Mouse (Mus musculus) T-helper 17 cell (primary cell): ENCODE data around the gene Nos1ap.

ENCODE experiments used
- in situ Hi-C, 2 experiments: fragments of 300-600 bp; cut with MboI, MseI; formaldehyde crosslinking; loops; 1 replicate in 1 of 2; 2 replicates in 1 of 2; pipeline ENCODE4 v1.15.1; 2025; ENCODE audit warnings: high pct_unique_total_duplicates in 2 of 2

The Nos1ap gene

DNA sequence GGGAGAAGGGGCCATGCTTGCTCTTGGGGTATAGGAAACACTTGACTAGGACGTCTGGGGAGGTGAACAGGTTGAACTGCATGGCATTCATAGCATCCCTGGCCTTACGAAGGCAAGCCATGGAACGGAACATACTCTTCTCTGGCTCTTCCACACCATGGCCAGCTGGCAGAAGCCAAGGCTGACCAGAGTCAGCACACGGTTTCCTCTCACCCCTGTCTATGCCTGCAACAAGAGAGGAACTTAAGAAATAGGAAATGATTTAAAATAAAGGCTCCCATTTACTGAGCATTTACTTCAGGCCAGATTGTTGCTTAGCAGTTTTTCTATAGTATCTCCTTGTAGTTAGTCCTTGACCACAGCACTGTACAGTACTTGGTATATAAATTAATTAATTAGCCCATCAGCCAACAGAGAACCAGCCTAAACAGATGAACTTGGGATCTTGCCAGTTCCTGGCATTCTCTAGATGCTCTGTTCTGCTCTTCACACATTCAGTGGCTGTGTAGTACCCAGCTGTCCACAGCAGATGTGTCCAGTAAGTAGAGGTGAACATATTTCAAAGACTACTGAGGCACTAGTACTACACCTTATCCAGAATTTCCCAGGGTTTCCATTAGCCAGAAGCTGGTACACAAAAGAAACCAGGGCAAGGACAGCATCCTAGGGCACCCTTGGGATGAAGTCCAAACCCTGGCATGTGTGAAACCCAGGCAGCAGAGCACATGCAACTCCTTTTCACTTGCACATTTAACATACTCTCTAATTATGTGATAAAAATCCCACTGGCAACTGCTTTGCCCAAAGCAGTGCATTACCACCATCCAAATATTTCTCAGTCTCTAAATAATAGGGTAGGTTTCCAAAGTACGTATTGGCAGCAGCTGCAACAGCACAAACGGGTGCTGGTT, 123.3 kb downstream of the Nos1ap start:
- in situ Hi-C loops, result loop anchor here in 1 of 2 experiments (10.0 kb wide), 1 partner anchor 1002 kb away; no protein-coding TSS in a partner anchor

DNA sequence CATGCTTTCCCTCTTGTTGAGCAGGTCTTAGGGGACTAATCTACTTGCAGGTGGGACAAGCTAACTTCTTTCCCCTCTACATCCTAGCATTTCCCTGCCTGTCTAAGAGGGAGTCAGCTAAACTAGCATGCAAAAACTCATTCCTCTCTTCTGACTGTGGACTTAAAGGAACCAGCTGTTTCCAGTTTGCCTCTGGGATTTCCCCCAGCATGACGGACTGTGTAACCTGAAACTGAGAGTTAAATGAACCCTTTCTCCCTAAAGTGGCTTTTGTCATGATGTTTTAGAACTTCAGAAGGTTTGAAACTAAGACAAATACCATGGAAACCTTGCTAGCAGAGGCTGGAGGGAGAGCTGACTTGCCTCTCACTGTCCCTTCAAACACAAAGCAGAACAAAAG, 127.5 kb downstream of the Nos1ap start:
- in situ Hi-C loops, result loop anchor here in 1 of 2 experiments (10.0 kb wide), 1 partner anchor 997 kb away; no protein-coding TSS in a partner anchor

DNA sequence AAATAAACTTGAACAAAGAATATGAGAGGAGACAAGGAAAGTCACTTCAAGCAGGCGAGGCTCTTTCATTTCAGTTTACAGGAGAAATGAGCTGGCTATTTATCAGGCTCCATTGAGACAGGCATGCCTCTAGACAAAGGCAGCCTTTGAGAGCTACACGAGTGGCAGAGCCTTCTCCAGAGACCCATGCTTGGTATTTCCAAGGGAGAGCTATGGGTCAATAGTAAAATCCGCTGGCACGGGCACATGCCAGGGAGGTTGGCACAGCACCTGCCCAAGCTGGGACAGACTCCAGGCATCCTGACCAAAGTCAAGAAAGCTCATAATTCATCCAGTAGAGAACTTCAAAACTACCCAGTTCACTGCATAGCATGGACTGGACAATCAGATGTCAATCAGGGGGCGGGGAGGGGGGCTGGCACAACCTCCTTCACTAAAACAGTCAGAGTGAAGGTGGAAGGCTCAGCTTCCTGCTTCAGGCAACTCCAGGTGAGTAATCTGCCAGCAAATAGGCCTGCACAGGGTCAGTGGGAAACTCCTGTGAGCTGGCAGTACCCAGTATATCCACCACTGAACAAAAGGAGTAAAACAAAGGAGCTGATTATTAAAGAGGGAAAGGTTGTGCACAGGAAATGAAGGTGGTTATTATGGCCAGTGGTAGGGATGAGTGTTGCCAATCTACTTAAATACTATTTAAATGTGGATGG, 129.6 kb downstream of the Nos1ap start:
- in situ Hi-C loops, result loop anchor here in 1 of 2 experiments (10.0 kb wide), 1 partner anchor 995 kb away; no protein-coding TSS in a partner anchor

DNA sequence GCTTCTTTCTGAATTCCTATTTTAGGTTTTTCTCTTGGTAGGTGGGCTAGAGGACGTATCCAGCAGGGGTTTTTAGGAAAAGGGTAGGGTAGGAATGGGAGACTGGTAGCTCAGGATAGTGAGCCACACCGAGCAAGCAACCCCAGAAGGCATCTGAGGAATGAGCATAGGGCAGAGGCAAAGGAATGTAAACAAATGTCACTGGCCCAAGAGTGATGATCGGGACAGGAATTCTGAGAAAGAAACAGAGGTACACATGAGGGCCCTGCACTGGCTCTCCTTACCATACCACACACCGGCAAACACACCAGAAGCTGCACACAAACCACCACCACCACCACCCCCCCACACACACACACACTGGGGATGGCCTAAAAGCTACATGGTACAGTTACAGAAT, 132.0 kb downstream of the Nos1ap start:
- in situ Hi-C loops, result no loop called here

DNA sequence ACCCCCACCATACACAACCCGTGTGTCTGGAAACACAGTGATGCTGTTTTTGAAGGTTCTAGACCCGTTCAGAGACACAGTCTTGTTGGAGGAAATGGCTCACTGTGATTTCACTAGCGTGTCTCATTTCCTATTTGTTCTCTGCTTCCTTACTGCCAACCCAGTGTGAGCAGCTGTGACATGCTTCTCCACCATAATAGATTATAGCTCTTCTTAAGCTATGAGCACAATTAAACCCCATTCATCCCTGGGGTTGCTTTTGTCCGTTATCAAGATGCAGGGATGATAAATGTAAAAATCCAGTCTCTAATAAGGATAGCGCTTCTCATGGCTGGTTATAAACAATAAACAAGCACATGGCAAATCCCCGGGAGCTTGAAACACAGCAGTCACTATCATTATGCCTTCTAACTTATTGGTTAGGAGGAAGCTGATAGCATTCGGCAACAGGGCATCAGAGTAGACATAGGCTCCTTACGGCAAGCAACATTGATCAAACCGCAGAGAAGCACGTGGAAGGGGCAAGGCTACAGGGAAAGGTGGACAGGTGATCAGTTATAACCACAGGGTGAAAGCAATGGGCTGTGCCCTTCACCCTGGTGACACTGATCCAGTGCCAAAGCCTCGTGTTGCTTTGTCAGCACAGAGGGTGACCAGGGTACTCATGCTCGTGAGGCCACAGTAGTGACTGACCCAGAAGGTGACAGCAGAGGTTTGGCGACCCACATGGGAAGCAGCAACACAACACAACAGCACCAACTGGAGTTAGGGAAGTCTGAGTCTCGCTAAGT, 133.6 kb downstream of the Nos1ap start:
- in situ Hi-C loops, result no loop called here

DNA sequence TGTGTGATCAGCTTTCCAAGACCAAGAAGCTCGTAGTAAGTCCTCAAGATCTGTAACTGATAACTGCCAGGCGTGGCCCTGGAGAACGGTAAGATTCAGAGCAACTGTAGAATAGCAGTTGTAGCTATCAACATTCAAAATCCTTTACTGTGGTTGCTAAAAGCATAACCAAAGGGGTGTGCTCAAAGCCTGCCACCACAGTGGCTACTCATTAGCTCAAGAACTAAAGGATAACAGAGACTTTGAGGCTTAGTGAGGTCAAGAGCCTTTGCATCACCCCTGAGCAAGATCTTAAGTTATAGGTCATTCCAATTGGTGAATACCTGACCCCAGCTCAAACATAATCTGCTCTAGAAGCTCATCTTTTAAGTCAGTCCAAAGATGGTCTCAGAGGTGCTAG, 134.3 kb downstream of the Nos1ap start:
- in situ Hi-C loops, result no loop called here

DNA sequence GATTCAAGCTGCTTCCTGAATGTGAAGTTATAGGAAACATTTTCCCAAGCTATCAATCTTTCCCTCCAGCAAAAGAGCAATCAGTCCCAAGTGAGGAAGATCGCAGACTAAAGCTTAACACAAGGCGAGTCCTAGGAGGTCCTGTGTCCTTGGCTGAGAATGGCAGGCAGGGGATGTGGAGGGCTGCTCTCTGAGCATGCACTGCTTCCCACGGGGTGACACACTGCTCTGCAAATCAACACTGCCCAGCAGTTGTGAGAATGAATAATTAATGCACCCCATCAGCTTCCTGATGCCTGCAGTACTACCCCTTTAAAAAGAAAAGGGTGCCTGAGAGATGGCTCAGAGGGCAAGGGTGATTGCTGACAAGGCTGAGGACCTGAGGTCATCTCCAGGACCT, 136.2 kb downstream of the Nos1ap start:
- in situ Hi-C loops, result no loop called here

DNA sequence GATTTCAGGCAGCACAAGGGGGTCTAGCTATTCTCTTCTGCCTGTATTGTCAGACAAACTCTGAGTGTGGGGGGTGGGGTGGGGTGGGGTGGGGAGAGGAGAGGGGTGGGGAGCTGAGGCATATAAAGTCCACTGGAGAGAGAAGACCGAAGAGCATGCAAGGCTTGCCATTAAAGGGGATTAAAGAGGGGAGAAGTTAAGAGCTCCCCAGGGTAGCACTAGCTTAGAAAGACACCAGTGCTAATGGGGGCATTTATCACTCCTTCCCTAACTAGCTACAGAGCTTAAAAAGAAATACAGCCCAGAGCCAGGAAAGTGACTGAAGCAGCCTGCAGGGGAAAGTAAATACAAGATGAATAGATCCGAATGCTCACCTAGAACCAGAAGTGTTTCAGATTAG, 141.4 kb downstream of the Nos1ap start:
- in situ Hi-C loops, result no loop called here

DNA sequence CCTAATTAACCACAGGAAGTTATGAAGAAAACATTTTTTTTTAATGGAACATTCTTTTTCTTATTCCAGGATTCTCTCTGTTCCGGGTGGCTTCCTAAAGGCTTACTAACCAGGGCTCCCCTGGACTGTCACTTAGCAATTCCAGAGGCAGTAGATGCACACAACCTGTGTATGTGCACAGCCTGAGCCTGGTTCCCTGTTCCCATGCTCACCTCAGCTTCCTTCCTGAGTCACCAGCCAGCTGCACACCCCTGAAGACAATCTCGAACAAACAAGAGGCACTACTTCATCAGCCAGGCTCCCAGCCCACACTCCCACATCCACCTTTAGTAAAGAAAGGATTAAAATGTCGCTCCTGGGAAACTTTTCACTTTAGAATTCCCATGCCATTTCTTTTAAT, 144.2 kb downstream of the Nos1ap start:
- in situ Hi-C loops, result no loop called here

DNA sequence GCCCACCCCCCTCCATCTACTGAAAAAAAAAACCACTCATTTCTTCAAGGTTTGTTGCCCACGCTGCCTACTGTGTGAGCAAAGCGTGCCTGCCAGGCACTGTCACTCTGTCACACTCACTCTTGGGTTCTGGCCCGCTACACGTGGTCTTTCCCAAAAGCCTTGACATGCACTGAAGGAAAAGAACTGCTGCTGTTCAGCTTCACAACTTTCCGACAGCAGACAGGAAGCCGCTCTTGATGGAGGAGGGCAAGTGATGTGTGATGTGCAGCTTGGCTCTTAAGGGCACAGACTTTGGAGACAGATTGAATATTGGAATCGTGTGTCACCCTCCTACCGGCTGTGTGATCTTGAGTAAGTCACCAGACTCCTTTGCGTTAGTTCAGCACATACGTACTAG, 149.3 kb downstream of the Nos1ap start:
- in situ Hi-C loops, result no loop called here

DNA sequence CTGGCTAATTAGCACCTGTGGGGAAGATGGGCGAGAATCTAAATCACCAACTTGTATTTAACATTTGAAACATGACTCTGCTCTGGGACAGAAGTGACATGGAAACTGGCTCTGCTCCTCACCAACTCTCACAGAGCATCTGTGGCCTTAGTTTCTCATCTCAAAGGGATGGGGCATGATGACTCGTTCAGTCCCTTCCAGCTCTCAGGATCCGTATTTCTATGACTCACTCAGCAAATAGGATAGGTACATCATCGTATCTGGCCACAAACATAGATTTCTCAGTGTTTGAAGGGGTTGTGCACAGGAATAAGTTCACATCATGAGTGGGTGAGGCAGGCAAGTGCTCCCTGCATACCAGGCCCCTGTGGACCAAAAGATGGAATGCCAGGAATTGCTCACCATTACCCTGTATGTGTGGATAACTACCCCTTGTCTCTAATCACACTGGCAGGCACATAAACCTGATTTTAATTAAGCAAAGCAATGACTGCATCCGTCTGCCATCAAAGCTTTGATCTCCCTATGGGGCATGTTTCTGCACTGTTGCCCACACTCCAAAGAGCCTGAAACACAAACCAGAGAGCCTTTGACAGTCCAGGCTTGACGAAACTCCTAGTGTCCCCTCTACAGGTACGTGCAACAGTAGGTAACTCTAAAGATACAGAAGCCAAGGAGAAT, 151.1 kb downstream of the Nos1ap start:
- in situ Hi-C loops, result loop anchor here in 1 of 2 experiments (10.0 kb wide), 1 partner anchor 1364 kb away; no protein-coding TSS in a partner anchor

DNA sequence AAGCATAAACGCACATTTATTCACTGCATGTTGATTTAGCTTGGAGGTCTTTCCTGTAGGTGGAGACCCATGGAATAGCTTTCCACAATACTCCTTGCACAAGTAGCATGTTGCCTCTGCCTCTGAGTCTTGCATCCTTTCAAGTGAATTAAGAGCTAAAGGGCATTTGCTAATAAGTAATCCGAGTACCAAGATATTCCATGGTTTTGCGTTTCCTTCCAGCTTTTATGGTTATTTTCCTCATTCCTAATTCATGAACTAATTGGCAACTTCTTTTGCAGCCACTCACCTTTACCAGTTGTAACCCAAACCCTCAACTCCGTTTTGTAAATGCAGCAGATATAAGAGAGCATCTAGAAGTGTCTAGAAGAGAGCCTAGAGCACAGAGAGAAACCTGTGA, 155.5 kb downstream of the Nos1ap start:
- in situ Hi-C loops, result loop anchor here in 1 of 2 experiments (10.0 kb wide), 1 partner anchor 1359 kb away; no protein-coding TSS in a partner anchor

DNA sequence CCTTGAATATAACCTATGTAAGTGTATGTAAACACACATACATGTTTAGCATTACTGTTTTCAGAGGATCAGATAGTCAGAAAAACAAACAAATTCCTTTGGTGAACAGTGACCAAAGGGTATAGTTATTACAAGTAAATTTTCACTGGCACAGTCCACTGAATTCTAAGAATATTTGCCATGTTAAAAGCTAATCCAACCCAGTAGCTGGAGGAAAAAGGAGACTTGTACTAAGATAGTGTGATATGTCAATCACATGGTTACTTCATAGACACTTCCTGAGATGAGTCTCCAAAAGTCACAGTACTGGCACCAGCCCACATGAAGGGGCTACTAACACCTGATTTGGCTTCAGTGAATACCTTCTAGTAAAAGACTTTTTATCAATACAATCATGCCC, 156.0 kb downstream of the Nos1ap start:
- in situ Hi-C loops, result loop anchor here in 1 of 2 experiments (10.0 kb wide), 1 partner anchor 1359 kb away; no protein-coding TSS in a partner anchor

DNA sequence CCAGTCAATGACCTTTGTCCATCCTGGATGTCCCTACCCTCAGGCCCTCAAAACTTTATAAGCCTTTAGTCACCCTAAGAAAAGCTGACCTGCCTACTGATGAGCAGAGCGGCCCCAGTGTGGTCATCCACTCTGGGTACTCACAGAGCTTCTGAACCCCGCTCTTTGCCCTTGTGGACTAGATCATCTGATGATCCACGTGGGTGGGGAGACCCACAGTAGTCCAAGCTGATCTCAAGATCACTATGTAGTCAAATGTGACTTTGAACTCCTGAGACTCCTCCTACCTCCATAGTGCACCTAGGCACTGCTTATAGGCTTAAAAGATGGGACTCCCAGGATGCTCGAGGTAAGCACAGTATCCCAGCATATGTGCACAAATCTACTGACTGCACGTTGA, 157.4 kb downstream of the Nos1ap start:
- in situ Hi-C loops, result loop anchor here in 1 of 2 experiments (10.0 kb wide), 1 partner anchor 1357 kb away; no protein-coding TSS in a partner anchor

DNA sequence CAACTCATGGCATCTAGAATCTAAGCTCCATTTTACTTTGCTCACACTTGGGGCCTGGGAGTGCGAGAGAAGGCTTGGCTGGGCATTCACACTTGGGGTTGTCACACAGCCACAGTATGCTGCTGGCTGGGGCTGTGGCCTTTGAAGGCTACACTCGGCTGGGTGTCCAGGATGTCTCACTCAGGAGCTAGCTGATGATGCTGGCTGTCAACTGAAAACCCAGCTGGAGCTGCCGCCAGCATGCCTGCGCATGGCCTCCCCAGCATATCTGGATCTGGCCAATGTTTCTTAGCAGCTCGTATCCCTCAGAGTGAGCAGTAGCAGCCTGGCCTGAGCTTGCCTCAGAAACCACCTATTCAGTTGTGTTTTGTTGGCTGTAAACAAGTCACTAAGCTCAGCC, 158.3 kb downstream of the Nos1ap start:
- in situ Hi-C loops, result loop anchor here in 1 of 2 experiments (10.0 kb wide), 1 partner anchor 1357 kb away; no protein-coding TSS in a partner anchor

DNA sequence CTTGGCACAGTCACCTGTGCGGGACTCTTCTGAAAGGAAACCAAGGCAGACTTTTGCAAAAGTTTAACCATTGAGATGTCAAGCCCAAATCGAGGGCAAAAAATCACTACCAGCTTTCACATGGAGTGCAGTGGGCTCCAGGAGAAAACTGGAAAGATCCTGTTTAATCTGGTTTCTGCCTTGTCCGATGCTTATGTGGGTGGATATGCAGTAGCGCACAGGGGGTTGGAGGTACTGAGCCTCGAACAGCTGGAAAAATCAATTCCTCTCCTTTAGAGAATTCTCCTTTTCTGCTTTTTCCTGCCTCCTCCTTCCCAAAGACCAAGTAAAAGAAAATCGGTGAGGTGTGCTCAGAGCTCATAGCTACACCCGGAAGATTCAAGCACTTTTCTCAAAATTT, 159.0 kb downstream of the Nos1ap start:
- in situ Hi-C loops, result loop anchor here in 1 of 2 experiments (10.0 kb wide), 1 partner anchor 1356 kb away; no protein-coding TSS in a partner anchor

DNA sequence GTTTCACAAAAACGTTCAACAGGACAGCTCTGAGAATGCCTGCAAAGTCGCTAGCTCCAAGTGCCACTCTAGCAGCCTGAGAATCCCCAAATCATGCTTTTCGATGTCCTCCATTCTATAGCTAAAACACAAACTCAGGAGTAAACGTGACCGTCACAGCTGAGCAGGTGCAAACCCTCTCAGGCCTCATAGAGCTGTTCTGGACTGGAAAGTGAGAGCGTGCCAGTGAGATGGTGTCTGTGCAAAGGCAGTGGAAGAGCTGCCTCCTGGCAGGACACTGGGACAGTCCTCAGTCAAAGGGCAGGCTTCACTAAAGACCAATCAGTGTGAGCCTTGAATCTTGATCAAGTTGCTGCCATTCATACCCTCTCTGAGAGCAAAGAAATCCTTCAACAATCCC, 160.0 kb downstream of the Nos1ap start:
- in situ Hi-C loops, result loop anchor here in 1 of 2 experiments (10.0 kb wide), 1 partner anchor 1355 kb away; no protein-coding TSS in a partner anchor

DNA sequence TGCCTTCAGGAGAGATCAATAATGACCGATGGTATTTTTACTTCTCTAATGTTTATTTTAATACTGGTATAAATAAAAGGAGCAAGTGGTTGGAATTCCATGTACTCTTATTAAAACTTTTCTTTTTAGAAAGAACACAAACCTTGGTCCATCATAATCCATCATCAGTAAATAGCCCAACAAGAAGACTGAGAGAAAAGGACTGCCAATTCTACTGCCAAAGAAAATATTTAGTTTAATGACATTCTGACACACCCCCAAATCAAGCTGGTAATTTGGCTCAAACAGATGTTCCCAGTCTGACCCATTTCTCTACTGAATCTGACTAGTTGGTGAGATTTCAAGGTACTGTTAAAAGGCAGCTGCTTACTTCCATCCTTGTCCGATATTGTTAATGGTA, 161.5 kb downstream of the Nos1ap start:
- in situ Hi-C loops, result no loop called here

DNA sequence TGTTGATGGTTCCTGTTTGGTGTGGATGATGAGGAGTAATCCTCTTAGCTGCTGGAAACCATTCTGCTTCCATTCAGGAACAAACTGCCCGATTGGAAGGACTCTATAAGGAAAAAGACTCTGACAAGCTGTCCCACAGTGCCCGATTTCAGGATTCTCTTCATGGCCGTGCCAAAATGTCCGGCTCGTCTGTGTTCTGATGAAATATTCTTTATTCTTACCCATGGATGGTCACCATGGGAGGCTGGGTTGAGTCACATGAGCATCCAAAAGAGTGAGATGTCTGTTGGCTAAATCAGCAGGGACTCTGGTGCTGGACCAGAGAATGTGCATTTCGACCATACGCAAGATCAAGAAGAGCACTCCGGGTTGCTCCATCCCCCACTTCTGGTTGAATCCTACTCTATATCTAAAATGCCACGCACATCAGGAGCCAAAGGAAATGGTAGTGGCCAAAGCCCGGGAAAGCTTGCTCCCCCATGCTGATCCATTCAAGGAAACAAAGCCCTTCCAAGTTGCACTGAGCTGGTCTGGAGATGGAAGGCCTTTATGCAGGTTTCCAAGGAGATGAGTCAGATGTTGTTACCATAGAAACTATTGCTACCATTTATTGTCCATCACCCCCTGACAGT, 165.3 kb downstream of the Nos1ap start:
- in situ Hi-C loops, result no loop called here

DNA sequence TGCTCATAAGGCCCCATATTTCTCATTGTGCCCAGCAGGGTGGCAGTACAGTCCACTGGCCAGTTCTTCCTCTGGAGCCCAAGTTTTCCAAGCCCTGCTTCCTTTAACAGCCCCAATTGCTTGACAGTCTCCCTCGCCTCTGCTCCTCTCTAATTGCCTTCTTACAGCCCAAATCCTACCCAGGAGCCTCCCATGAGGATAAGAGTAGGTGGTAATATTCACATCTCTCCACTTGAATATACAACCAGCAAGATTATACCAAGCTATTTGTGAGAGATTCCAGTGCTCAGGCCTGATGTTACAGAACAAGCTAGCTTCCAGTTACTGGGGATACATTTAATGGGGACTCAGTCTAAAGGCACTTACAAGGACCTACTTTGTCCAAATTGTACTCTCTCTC, 166.6 kb downstream of the Nos1ap start:
- in situ Hi-C loops, result no loop called here
